Mouse (Mus musculus): Measurements from ENCODE around the gene Cpt1c.
"Not testable (repeated sequence)": the region's sequence is repeated elsewhere in the genome, so short reads cannot be mapped to it uniquely, and the experiment has no call there.

Gene Cpt1c

GRCm38 (mm10) chr7:44974383-44975116, at the start of gene Cpt1c:
Gene Cpt1c (minus strand): TSS chr7:44974851.
- no peak for DNase-seq

- not testable (repeated sequence) for DNase-seq
These were observed 49.1 kb upstream of the Cpt1c start for GRCm38 (mm10) chr7:45023711-45024110.

DNA sequence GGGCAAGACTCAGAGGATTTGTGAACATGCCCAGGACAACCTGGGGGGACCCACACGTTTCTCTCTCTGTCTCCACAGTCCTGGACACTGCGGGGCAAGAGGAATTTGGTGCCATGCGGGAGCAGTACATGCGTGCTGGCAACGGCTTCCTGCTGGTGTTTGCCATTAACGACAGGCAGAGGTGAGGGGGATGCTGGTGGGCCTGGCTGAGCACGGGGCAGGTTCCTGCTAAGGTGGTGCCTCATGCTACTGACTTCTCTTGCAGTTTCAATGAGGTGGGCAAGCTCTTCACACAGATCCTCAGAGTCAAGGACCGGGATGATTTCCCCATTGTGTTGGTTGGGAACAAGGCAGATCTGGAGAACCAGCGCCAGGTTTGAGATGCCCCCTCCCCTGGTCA, 45.6 kb upstream of the Cpt1c start:
- no peak for DNase-seq

GRCm38 (mm10) chr7:45019031-45019571, 44.5 kb upstream of the Cpt1c start:
- no peak for DNase-seq

- peak; percentile 80 for DNase-seq
These were observed 42.8 kb upstream of the Cpt1c start, which contains the start of gene Rras for GRCm38 (mm10) chr7:45017242-45018061. Gene Rras (plus strand): TSS chr7:45017961.

GRCm38 (mm10) chr7:45016761-45017160, 42.1 kb upstream of the Cpt1c start:
- DNase-seq: no peak

GRCm38 (mm10) chr7:45015957-45016612, 41.4 kb upstream of the Cpt1c start, which contains the start of gene Scaf1:
Gene Scaf1 (minus strand): TSS chr7:45016363.
- peak; percentile 100 for DNase-seq

- DNase-seq: no peak
These were observed 40.8 kb upstream of the Cpt1c start for GRCm38 (mm10) chr7:45015344-45015956.

DNA sequence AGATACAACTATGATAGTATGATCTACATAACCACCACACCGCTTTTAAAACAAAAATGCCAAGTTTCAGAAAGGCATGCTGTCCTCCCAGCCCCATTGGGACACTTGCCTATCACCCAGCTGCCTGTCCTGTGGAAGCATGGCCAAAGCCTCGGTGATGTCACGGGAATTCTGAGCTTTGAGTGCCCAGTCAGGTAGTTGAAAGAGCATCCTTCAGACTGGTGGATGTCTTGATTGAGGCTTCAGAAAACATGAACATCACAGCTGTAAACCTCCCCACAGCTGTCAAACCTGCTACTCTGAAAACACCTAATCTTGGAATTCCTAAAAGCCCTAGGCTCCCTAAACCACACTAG, 39.4 kb upstream of the Cpt1c start:
- no peak for DNase-seq

- no peak for DNase-seq
These were observed 38.9 kb upstream of the Cpt1c start for GRCm38 (mm10) chr7:45013366-45014095.

- DNase-seq: no peak
These were observed 38.2 kb upstream of the Cpt1c start for GRCm38 (mm10) chr7:45012824-45013223.

DNA sequence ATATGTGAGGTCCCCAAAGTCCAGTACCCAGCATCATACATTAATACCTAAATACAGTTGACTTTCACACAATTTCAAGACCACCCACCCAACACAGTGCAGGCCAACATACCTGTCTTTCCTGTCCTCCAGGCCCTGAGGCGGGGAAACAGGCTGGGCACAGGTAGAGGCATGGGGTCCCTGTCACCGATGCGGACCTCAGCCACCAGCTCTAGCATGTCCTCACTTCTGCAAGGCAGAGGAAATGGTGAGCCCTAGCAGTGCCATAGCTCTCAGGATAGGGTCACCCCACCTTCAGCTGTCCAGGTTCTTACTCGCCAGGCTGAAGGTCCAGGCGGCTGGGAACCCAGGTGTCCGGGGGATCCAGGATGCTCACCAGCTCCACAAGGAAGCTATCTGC, 37.4 kb upstream of the Cpt1c start:
- no peak for DNase-seq

GRCm38 (mm10) chr7:45008411-45008810, 33.8 kb upstream of the Cpt1c start:
- no peak for DNase-seq

GRCm38 (mm10) chr7:45007846-45008245, 33.2 kb upstream of the Cpt1c start:
- DNase-seq: no peak

DNA sequence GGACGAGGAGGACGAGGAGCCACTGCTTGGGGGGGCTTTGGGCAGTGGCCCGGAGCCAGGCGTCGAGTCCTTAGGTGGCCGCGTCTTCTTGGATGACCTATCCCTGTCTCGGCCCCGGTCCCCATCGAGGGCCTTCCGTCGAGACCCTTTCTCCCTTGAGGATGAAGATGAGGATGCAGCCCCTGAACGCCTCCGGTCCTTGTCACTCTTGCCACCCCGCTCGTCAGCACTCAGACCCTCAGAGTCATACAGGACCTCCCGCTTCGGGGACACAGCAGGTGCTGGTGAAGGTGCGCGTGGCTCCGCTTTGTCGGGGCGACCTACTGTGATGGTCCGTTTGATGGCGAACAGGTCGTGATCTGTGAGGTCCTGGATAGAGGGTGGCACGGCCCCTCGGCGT, 32.5 kb upstream of the Cpt1c start:
- no peak for DNase-seq

GRCm38 (mm10) chr7:45006503-45006902, 31.9 kb upstream of the Cpt1c start:
- no peak for DNase-seq

GRCm38 (mm10) chr7:45005321-45005992, 30.8 kb upstream of the Cpt1c start:
- DNase-seq: no peak

GRCm38 (mm10) chr7:45004546-45004945, 29.9 kb upstream of the Cpt1c start:
- no peak for DNase-seq

DNA sequence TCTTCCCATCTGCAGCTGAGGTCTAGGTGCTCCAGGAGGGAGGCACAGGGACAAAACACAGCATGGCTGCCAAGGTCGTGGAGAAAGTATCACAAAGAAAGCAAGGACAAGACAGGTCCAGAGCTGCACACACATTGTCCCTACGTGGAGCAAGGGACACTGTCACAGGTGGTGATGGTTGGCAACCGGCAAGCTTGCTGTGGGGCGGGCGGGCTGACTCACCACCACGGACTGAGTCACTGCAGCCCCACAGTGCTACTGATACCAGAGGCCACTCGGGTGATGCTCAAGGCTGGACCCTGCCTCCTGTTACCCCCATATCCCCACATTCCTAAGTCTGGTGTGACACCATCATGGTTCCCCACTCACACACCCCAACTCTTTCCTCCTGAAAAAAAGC, 27.8 kb upstream of the Cpt1c start:
- no peak for DNase-seq

- DNase-seq: no peak
These were observed 26.0 kb upstream of the Cpt1c start for GRCm38 (mm10) chr7:45000539-45001114.

DNA sequence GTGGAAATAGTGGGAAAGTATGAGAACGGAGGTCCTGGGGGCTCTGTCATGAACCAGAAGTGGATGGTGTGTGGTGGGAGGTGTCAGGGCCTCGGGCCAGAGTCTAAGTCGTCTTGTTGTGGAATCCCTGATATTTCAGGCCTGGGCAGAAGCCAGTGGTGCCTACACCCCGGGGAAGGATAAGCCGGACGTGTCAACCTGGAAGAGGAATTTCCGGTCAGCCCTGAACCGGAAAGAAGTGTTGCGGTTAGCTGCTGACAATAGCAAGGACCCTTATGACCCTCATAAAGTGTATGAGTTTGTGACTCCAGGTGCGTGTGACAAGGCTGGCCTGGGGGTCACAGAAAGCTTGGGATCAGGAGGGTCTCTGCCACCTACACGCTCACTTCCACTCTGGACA, 25.1 kb upstream of the Cpt1c start:
- DNase-seq: no peak
